Mouse (Mus musculus): Measurements from ENCODE around the gene Ankmy2.
"Not testable (repeated sequence)": the region's sequence is repeated elsewhere in the genome, so short reads cannot be mapped to it uniquely, and the experiment has no call there.

Gene Ankmy2

DNA sequence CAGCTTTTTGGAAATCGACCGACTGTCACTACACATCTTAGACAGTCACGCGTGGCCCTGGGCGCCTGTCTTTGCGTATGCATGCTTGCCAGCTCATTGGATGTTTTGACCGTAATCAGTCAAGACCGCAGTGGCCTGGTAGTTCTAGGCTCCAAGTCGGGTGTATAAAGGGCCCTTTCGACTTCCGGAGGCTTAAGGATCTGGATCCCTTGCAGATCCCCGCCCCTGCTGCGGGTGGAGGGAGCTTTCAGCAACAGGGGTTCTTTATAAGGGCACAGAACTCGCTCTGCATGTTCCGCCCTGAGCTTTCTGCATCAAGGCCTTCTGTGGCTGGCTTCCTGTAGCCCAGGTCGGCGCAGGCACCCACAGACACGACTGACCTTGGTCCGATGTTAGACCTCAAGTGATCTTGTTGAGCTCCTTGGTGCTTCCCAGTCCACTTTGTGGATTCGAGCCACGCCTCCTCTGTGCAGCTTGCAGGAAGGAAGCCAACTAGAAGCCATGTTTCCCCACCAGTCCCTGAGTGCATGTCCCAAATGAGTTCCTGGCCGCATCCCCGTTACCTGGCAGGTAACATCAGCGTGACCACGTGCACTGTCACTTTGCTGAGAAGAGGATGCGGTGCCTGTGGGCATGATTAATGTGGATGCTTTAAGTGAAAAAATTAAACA is 859 bp downstream of the Ankmy2 start, which contains the start of gene Bzw2:
TSS of gene Bzw2 (minus strand) at position 443 of the 671 bp plus-strand sequence.
- peak; percentile 79 to 80 for DNase-seq

DNA sequence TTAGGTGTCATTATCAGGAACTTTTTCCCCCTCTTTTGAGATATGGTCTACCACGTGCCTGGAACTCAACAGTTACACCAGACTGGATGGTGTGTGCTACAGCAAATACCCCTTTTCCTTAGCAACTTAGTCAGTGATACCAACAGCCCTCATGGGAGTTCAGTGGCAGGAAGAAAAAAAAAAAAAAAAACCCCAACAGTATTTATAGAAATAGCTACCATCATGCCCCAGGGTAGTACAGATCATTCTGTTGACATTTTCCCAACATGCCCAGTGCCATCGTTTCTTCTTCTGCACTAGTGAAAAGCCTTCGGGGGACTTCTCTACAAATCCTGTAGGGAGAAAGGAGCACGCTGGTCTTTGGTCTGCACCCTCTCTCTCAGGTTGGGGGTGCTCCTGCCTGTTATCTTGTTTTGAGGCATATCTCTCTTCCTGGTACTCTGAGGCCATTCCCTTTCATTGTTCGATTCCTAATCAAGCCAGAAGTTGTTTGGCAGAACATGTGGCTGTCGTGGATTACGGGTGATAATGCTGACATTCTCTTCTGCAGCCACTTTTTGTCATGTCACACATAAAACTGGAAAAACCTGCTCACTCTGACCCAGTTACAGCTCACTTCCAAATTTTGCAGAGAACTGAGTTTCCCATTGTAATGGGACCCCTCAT is 7.3 kb downstream of the Ankmy2 start:
- DNase-seq: no peak

DNA sequence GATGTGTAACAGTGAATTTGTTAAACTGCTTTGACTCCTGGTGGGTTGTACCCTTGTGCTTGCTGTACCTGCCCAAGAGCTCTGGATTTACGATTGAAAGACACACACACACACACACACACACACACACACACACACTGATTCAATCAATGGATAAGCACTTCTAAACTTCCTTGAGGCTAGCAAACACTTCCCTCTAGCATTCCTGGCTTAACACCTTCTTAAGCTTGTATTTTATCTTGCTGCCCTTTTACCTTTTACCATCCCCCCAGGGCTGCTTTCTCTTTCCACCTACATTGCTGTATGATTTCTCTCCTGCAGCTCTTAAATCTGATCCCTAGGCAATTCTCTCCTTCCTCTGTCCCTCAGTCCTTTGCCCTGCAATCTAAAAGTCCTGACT is 8.4 kb downstream of the Ankmy2 start:
- no peak for DNase-seq

DNA sequence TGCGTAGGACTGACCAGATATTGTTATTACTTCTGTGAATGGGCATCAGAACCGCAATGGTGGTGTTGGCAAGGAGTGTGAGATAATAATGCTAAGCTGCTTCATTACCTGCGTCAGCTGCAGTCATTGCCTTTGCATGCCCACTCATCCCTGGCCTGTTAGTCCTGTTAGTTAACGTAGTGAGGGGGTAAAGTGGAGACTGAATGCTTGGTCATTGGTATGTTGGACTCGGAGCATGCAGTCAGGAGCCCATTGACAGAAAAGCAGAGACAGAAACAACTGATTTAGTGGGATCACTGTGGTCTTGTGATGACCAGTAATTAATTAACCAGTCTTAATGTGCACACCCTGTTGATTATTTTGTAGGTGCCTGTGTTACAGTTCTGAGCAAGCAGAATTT is 20.3 kb downstream of the Ankmy2 start:
- DNase-seq: peak in 1 of 2 experiments; percentile 16

DNA sequence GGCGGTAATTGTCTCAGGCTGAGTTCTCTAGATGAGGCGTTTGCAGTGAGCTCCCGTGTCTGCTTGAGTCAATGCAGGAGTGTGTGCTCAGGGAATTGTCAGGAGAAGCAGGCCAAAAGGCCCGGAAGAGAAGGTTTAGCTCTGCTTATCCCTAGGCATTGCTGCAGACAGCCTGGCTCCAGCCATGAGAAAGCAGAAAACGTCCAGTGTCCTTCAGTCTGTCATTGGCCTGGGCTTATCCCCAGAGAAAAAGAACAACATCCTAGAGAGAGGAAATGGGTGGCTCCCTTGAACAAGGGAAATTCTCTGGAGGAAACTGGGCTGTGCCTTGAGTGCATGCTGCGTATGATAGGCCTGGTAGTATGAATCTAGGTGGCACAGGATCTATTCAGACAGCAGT is 25.7 kb downstream of the Ankmy2 start:
- peak; percentile 21 to 39 for DNase-seq

DNA sequence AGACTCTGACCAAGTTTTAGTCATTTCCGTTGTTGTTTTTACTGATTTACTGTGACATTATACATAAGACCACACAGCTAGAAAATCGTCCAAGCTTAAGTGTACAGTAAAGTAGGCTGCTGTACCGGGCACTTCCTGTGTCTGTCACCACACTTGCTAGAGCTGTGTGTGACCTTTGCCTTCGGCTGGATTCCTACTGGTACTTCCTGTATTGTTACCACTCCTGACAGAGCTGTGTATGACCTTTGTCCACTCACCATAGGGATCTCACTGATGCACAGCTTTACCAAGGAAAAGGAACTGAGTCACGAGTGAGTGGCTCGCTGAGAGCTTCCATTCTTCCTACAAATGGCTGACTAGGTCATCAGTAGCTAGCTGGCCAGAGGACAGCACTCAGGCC is 30.2 kb downstream of the Ankmy2 start:
- no peak for DNase-seq

DNA sequence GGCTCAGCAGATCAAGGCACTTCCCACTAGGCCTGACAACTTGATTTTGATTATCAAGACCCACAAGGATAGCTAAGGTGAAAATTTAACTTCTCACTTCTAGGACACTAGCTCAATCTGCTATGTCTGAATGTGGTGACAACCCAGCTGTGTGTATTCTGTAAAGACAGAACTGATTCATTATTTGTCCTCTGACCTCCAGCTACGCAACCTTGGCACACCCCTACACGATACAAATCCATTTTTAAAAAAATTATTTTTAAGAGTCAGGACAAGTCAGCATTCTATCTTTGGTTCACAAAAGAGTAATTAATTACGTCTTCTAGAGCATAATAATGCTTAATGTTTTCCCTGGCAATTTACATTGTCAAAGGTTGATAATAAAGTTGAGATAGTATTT is 32.7 kb downstream of the Ankmy2 start:
- DNase-seq: peak; percentile 20 to 24

DNA sequence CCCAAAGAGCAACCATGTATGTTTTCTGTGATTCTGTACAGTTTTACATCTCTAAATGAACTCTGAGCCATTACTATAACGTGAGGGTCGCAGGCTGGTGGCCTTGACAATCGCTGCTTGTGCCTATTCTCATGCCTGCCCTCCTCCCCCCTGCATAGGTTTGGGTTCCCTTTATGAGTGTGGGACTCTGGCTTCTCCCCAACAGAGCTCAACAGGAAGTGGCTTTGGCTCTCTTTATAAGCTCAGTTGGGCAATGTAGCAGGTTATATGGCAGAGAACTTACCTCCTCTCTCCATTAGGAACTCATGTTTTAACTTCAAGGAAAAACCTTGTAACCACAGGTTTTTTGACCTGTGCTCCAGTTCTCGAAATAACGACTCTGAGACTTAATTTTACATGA is 33.4 kb downstream of the Ankmy2 start:
- DNase-seq: no peak

DNA sequence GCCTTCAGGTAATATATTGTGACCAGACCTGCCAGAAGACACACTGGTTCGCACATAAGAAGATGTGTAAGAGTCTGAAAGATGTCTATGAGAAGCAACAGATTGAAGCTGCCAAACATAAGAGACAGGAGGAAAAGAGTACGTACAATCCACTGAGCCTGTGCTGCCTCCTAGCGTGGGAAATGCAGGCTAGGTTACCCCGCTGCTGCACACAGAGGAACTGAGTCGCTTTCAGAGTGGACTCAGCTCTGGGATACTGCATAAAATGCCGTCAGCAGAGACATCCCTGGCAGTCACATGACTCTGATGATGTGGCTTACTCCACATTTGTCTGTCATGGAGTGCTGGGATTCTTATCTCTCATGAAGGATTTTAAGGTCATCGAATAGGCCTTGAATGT is 38.1 kb downstream of the Ankmy2 start:
- no peak for DNase-seq

DNA sequence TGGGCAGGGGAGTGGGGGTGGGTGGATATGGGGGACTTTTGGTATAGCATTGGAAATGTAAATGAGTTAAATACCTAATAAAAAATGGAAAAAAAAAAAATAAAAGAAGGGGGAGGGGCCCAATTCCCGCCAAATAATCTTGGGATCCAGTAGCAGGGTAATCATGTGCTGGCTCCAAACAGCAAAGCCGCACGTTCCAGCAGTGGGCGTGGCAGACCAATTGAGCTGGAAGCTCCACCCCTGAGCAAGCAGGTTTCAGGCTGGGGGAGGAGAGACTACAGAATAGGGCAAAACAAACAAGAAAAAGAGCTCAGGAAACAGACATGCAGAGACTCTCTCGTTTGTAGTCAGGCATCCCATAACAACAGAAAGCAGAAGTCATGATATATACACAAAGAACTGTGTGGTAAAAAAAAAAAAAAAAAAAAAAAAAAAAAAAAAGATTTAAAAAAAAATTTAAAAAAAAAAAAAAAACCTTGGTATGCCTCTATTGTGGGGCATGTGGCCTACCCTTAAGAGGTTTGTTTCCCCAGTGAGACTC is 48.7 kb downstream of the Ankmy2 start:
- not testable (repeated sequence) for DNase-seq

DNA sequence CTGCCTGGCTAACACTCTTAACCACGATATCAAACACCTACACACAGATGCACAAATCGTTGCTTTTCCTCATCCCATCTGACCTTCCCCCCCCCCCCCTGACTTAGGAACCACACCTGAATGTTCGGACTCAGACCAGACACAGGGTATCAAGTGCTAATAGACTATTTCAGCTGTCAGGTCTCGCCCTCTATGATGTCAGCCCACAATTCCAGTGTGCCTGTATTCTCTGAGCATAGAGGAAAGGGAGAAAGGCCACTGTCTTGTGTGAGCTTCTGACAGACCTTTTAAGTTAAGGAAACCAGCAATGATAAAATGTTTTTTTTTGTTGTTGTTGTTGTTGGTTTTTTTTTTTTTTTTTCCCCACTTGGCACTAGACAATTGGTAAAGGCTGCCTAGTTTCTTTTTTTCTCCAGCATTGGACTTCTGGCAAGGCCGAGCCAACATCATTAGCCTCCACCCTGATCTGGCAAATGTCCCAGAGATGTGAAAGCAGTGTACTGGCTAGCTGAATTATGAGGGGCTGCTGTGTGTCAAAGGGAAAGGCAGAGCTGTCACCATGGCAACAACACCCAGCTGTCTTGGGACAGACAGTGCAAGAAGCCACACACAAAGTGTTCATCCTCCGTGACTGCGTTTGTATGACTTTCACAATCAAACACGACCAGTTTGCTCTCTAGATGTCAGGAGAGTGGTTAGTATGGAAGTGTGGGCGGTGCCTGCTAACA is 50.3 kb downstream of the Ankmy2 start:
- DNase-seq: peak; percentile 62 to 77

DNA sequence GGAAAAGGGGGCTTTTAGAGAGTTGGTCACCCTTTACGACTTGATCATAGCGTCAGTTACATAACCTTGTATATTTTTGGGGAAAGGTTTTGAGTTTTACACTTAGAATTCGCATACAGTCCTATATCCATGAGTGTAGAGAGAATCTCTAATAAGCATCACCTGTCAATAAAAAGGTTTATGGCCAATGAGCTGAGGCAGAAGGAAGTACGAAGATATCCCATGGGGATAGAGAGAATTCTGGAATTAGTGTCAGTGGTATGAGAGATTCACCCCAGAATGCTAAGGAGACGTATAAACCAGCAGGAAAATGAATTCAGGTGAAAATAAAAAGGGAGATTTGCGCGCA is 50.9 kb downstream of the Ankmy2 start:
- DNase-seq: no peak

DNA sequence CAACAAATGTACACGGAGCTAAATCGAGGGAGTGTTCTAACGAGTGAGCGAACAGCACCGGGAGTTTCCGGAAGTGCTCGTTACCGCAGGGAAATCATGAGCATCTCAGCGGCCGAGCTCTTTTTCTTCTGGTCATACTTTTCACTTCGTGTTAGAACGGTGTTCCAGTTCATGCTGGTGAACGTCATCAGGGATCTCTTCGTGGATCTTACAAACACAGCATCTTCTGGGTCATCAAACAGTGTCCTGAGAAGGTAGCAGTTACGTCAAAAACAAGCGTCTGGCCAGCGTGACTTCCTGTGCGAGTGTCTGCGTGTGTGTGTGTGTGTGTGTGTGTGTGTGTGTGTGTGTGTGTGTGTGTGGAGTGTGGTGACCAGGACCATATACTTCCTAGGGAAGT is 51.5 kb downstream of the Ankmy2 start:
- peak in 1 of 2 experiments; percentile 23 for DNase-seq

DNA sequence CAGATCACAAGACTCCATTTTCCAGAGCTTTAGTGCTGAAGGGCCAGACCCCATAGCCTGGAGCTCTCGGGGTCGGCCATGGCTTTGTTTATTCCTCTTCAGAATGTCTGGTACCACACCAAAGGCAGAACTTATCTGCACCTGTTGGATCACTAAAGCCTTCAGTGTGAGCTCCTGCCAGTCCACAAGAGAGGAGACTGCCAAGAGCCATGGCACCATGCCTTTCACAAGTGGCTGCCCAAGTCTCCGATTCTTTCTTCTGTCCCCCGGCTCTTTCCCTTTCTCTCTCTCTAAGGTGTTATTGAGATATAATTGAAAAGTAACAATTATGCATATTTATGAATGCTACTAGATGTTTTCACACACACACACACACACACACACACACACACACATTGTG is 53.2 kb downstream of the Ankmy2 start:
- DNase-seq: no peak

DNA sequence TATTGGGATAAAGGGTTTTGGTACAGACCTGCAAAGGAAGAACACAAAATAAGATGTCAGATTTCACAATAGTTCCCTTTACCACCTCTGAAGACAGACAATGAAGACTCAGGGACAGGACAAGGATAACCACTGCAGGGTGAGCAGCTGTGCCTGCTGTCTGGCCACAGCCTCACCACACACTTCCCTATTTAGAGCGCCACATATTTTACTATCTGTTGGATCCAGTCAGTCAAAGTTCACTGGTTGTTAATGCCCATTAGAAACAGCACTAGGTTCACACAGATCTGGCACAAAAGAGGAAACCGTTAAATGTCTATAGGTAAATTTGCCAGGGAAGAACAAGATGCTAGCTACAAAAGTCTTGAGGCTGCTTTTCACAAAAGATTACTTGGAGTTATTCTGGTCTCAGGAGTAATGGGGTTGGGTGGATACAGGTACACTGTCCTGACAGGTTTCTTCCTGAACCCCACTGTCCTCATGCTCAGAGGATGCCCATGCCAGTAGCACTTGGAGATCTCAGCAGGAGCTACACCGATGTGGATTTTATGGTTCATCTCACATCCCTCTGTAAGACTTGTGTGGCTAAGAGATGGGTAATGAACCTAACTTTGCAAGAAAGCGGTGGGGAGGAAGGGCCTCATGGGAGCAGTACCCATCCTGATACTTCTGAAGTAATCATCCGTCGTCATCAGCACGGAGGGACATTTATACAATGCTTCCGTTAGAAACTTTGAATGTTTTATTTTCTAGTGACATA is 57.7 kb downstream of the Ankmy2 start:
- no peak for DNase-seq

DNA sequence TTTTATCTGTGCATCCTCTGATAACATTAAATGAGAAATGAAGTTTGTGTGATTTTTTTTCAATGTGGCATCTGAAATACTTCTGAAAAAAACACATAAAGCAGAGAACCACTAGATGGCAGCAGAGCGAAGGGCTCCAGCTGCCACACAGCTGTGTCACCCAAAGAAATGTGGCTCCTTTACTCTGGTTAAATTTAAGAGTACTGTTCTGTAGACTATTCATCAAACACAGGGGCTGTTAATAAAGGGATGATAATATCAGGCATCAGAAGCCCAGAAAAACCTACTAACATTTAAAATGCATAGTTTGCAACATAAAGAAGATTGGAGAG is 58.2 kb downstream of the Ankmy2 start:
- peak; percentile 48 to 71 for DNase-seq

DNA sequence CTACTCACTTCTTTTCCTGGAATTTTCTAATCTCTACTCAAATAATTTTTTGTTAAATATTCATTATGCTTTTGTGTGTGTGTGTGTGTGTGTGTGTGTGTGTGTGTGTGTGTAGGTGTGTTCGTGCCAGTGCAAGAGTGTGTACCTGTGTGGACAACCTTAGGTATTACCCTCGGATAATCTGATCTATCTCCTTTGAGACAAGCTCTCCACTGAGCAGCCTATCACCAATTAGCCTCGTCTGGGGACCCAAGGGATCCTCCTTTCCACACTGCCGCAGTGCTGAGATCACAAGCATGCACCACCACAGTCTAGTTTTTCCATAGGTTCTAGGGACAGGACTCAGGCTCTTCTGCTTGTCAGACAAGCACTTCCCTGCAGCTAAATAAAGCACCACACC is 59.3 kb downstream of the Ankmy2 start:
- DNase-seq: no peak

DNA sequence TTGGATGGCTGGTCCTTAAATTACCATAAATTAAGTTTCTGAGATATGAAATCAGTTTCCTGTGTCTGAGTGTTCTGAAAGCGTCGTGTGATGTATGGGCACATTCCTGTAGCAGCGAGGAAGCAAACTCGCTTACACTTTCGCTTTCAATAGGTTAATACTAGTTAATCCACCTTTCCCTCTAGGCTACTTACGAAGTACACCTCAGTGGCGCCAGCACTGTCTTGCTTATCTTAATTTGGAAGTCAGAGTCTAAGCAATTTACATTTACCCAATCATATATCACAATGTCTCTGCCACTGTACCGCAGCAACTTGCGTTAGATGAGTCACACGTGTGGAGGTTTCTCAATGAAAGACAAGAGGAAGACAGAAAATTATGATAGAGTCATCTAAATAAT is 60.0 kb downstream of the Ankmy2 start:
- DNase-seq: peak in 1 of 2 experiments; percentile 4

DNA sequence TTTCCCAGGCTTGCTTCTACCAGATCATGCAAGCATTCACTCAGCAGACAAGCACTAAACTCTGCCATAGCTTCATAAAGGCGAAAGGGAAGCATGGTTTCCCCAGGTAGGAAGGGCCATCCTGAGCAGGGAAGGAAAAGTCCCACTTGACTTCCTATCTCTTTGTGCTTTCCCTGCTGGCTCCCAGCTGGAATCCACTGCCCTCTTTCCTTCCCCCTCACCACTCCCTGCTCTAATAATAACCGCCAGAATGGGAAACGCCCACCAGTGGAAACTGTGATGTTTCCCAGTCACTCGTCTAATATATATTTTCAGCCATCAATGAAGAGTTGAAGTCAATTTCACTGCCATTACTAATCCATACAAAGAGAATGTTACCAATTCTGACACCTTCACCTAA is 67.5 kb downstream of the Ankmy2 start:
- no peak for DNase-seq

DNA sequence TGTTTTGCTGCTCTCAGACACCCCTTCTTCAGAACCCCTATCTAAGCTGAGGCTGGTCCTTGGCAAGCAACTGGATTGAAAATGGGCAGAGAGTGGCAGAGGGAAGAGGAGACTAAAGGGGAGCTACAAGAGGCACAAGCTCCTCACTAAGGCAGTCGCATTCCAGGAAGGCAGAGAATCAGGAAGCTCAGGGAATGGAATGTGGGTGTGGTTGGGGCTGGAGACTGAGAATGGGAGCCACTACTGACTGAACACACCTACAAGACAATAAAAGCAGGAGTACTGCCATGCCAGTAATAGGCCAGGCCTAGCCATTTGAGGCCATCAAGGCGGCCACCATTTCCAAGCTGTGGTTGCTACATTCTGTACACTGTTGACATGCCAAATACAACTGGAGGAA is 74.5 kb downstream of the Ankmy2 start:
- no peak for DNase-seq

DNA sequence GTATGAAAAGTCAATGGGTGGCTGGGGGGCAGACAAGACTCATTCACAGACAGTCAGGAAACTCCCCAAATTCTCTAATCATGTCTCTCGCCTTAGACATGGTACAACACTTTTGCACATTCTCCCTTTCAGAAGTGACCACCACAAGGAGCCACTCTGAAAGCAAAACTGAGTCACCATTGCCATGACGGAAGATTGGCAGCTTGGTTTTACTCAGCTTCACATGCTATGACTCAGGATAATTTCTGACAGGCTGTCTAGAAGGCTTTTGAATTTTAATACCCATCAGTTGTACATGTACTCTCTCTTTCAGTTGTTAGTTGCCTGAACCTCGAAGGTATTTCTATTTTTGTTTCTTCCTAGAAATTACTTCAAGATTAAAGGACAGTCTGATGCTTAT is 84.3 kb downstream of the Ankmy2 start:
- no peak for DNase-seq
